ENCODE assay signal across 10 mouse cellular contexts in genomic region chr7:130520812-130521422, GRCm38 (mm10). TPM values are rescaled to one million over a fixed set of nuclear protein-coding genes. Genes with fewer than 3 reads are reported as not detected.
A peak's percentile ranks its signal among the peaks of the same experiment; 100 is the strongest.
DNase-seq lines count a peak whose midpoint lies in the region; ATAC-seq and TF ChIP-seq lines count a peak whose summit lies in the region.
"Had no signal": no experiment of that assay in that cellular context is flagged by ENCODE, and none has a peak within 500 bp of the region (broad histone marks: within the 10 kb centered on the region; RNA-seq: fewer than 3 reads in every experiment).

No protein-coding gene starts in this region.

- TF ChIP-seq EP300 in liver, postnatal 0 days (IDR thresholded peaks at IDR 0.05; ENCODE audit: low read depth): peak; percentile 66

- H3K27ac ChIP-seq in kidney, embryonic 14.5 days (ENCODE audit: low read depth, low read length): no peak overlapping the region
- peak overlapping the region; percentile 99 for H3K27ac ChIP-seq in liver, postnatal 0 days (ENCODE audit: low read depth)
- H3K27ac ChIP-seq in midbrain, embryonic 10.5 days (replicated peaks): no peak overlapping the region

- no peak overlapping the region for H3K4me3 ChIP-seq in kidney, embryonic 14.5 days (ENCODE audit: low read length)
- H3K4me3 ChIP-seq in liver, postnatal 0 days (ENCODE audit: low read depth, low read length): no peak overlapping the region
- no peak overlapping the region for H3K4me3 ChIP-seq in midbrain, embryonic 10.5 days

- ATAC-seq in kidney, embryonic 14.5 days (ENCODE audit: low FRiP score, low TSS enrichment): no peak
- no peak for ATAC-seq in liver, postnatal 0 days
- ATAC-seq: inflammation-experienced regulatory T-cells, adult 6 months had no signal

- no peak overlapping the region for H3K9ac ChIP-seq in kidney, embryonic 14.5 days (ENCODE audit: low read depth, low read length)
- H3K9ac ChIP-seq in liver, postnatal 0 days (replicated peaks): no peak overlapping the region

- WGBS in kidney, embryonic 14.5 days: 84% methylated on average over 14 of the region's 14 CpGs
- 57% methylated on average over 14 of the region's 14 CpGs for WGBS in liver, postnatal 0 days (ENCODE audit: insufficient replicate concordance)
- WGBS in midbrain, embryonic 10.5 days: 90% methylated on average over 14 of the region's 14 CpGs

- H3K4me1 ChIP-seq in kidney, embryonic 14.5 days (ENCODE audit: control insufficient read depth, insufficient read depth, low read length): peaks cover 3% of the 10 kb centered on the region; the same call in 1 of the 2 replicates
- H3K4me1 ChIP-seq in liver, postnatal 0 days (ENCODE audit: insufficient read depth): peaks cover 21% of the 10 kb centered on the region
- H3K4me1 ChIP-seq in midbrain, embryonic 10.5 days: peaks cover 27% of the 10 kb centered on the region

- TF ChIP-seq CTCF in liver, postnatal 0 days (IDR thresholded peaks at IDR 0.05; ENCODE audit: low read depth): no peak

- DNase-seq in kidney, adult 11 months: peak; percentile 73
- peak; percentile 26 for DNase-seq in embryo, embryonic 9.5 days (ENCODE audit: extremely low spot score)
- peak; percentile 62 to 74 for DNase-seq in kidney, adult 8-10 months
- no peak for DNase-seq in liver, postnatal 0 days
- DNase-seq in midbrain, embryonic 10.5 days (ENCODE audit: low spot score): no peak
- DNase-seq in gastrocnemius, adult 18-20 months (ENCODE audit: low spot score): no peak
- DNase-seq: cerebellum, adult 2 months had no signal

- H3K9me3 ChIP-seq in kidney, embryonic 14.5 days (ENCODE audit: control insufficient read depth, low read length): no peaks in the 10 kb centered on the region
- no peaks in the 10 kb centered on the region for H3K9me3 ChIP-seq in liver, postnatal 0 days (ENCODE audit: low read length)
- no peaks in the 10 kb centered on the region for H3K9me3 ChIP-seq in midbrain, embryonic 10.5 days (replicated peaks)
- H3K9me3 ChIP-seq: stomach, embryonic 15.5 days had no signal

- no peaks in the 10 kb centered on the region for H3K36me3 ChIP-seq in kidney, embryonic 14.5 days (ENCODE audit: control insufficient read depth, insufficient read depth, low read length)
- no peaks in the 10 kb centered on the region for H3K36me3 ChIP-seq in liver, postnatal 0 days (replicated peaks; ENCODE audit: insufficient read depth, low read length)
- H3K36me3 ChIP-seq in midbrain, embryonic 10.5 days: no peaks in the 10 kb centered on the region
- H3K36me3 ChIP-seq: stomach, embryonic 15.5 days had no signal

- H3K4me2 ChIP-seq in kidney, embryonic 14.5 days (replicated peaks; ENCODE audit: low read depth, low read length): no peak overlapping the region
- H3K4me2 ChIP-seq in liver, postnatal 0 days (ENCODE audit: low read depth, low read length): 0 out of 2 replicates have a peak overlapping the region, but pooled peaks have one; percentile 99

- no peaks in the 10 kb centered on the region for H3K27me3 ChIP-seq in kidney, embryonic 14.5 days (ENCODE audit: control insufficient read depth, insufficient read depth, low read length)
- no peaks in the 10 kb centered on the region for H3K27me3 ChIP-seq in liver, postnatal 0 days (ENCODE audit: insufficient read depth, low read length)
- H3K27me3 ChIP-seq in midbrain, embryonic 10.5 days (ENCODE audit: low read depth, poor library complexity, severe bottlenecking): no peaks in the 10 kb centered on the region
- H3K27me3 ChIP-seq: stomach, embryonic 15.5 days had no signal

RNA-seq across cellular contexts. Expression of gene Ate1, which starts 0.7 kb away (rescaled TPM):
- polyA plus RNA-seq in kidney, embryonic 14.5 days (2014; fragmentation: Nextera tagmentation; extraction: Ambion mirVana): 74.1 and 75.4 TPM in 2 replicates
- polyA plus RNA-seq in liver, postnatal 0 days (2015; fragmentation: Nextera tagmentation; extraction: Ambion mirVana): 21.2 and 25.1 TPM in 2 replicates
- polyA plus RNA-seq in midbrain, embryonic 10.5 days (2016; fragmentation: Nextera tagmentation; extraction: Ambion mirVana): 60.5 and 65.8 TPM in 2 replicates
- 10 to 100 TPM; 37.1 to 39.8 TPM for total RNA-seq in gastrocnemius, adult 18-20 months (2021)

RNA-seq across cellular contexts. Expression of gene Nsmce4a, which starts 52.0 kb away (rescaled TPM):
- polyA plus RNA-seq in kidney, embryonic 14.5 days (2014; fragmentation: Nextera tagmentation; extraction: Ambion mirVana): 228 and 242 TPM in 2 replicates
- polyA plus RNA-seq in liver, postnatal 0 days (2015; fragmentation: Nextera tagmentation; extraction: Ambion mirVana): 67.8 and 72.6 TPM in 2 replicates
- polyA plus RNA-seq in midbrain, embryonic 10.5 days (2016; fragmentation: Nextera tagmentation; extraction: Ambion mirVana): 180 and 203 TPM in 2 replicates
- total RNA-seq in gastrocnemius, adult 18-20 months (2021): 10 to 100 TPM; 28.4 to 29.0 TPM

RNA-seq across cellular contexts. Expression of gene Tacc2, which starts 56.3 kb away (rescaled TPM):
- 24.4 and 41.5 TPM in 2 replicates for polyA plus RNA-seq in kidney, embryonic 14.5 days (2014; fragmentation: Nextera tagmentation; extraction: Ambion mirVana)
- polyA plus RNA-seq in liver, postnatal 0 days (2015; fragmentation: Nextera tagmentation; extraction: Ambion mirVana): 3.5 and 3.8 TPM in 2 replicates
- 40.9 and 47.7 TPM in 2 replicates for polyA plus RNA-seq in midbrain, embryonic 10.5 days (2016; fragmentation: Nextera tagmentation; extraction: Ambion mirVana)
- total RNA-seq in gastrocnemius, adult 18-20 months (2021): 100 to 1,000 TPM; 414 to 460 TPM

Comparison
In these comparisons a context has a peak if more than half of its experiments do, and no peak if none do; other contexts are left out.
1. DNase-seq: peak in kidney, adult 11 months (single experiment), embryo, embryonic 9.5 days (single experiment) and kidney, adult 8-10 months (2 of 2); none in liver, postnatal 0 days (single experiment), midbrain, embryonic 10.5 days (single experiment) and gastrocnemius, adult 18-20 months (single experiment).